In the genomic region with DNA sequence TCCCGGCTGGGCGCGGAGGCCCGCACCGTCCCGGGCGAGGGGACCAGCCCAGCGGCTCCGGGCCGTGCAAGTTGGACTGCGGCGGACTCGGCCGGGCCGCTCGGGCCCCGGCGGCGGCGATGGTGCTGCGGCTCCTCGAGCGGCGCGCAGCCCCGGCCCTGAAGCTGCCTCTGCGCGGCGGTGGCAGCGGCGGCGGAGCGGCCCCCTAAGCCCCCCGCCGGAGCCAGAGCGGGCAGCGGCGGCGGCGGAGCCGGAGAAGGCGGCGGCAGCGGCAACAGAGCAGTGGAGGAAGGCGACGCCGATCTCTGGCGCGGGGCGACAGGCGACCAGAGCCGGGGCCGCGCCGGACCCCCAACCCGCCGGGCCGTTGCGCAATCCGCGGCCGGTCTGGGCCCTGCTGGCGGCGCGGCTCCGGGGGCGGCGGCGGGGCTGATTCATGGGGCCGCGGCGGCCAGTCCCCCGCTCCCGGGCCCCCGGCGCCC, we compare ENCODE assay signal across 8 mouse cellular contexts.
A peak's percentile ranks its signal among the peaks of the same experiment; 100 is the strongest.
DNase-seq lines count a peak whose midpoint lies in the region; ATAC-seq lines count a peak whose summit lies in the region.

No protein-coding gene starts in this region.

- under 1% methylated on average over 30 of the region's 76 CpGs for WGBS in hindbrain, embryonic 15.5 days
- 0% methylated on average over 27 of the region's 76 CpGs for WGBS in midbrain, embryonic 12.5 days

- H3K4me3 ChIP-seq in hindbrain, embryonic 15.5 days, result peak overlapping the region; percentile 86
- H3K4me3 ChIP-seq in midbrain, embryonic 12.5 days, result peak overlapping the region; percentile 76

- peak overlapping the region; percentile 91 for H3K27ac ChIP-seq in hindbrain, embryonic 15.5 days (replicated peaks)
- peak overlapping the region; percentile 80 for H3K27ac ChIP-seq in midbrain, embryonic 12.5 days (replicated peaks)

- H3K9ac ChIP-seq in hindbrain, embryonic 15.5 days, result peak overlapping the region; percentile 91
- peak overlapping the region; percentile 92 for H3K9ac ChIP-seq in midbrain, embryonic 12.5 days (replicated peaks)

- H3K36me3 ChIP-seq in hindbrain, embryonic 15.5 days, result no peaks in the 10 kb centered on the region
- H3K36me3 ChIP-seq in midbrain, embryonic 12.5 days, result no peaks in the 10 kb centered on the region

- peak; percentile 13; the same call in 1 of the 2 replicates for ATAC-seq in hindbrain, embryonic 15.5 days (ENCODE audit: low FRiP score, low read depth)
- no peak for ATAC-seq in midbrain, embryonic 12.5 days (ENCODE audit: low FRiP score, low read depth)

- peak overlapping the region; percentile 94 for H3K4me2 ChIP-seq in hindbrain, embryonic 15.5 days
- peak overlapping the region; percentile 96 for H3K4me2 ChIP-seq in midbrain, embryonic 12.5 days (replicated peaks)

- H3K4me1 ChIP-seq in hindbrain, embryonic 15.5 days (replicated peaks), result peaks cover 47% of the 10 kb centered on the region
- H3K4me1 ChIP-seq in midbrain, embryonic 12.5 days, result peaks cover 39% of the 10 kb centered on the region

- H3K27me3 ChIP-seq in hindbrain, embryonic 15.5 days, result no peaks in the 10 kb centered on the region
- peaks cover 38% of the 10 kb centered on the region for H3K27me3 ChIP-seq in midbrain, embryonic 12.5 days

- H3K9me3 ChIP-seq in hindbrain, embryonic 15.5 days, result no peaks in the 10 kb centered on the region
- no peaks in the 10 kb centered on the region for H3K9me3 ChIP-seq in midbrain, embryonic 12.5 days

- peak; percentile 55 for DNase-seq in embryo, embryonic 10.5 days (ENCODE audit: low spot score)
- no peak for DNase-seq in embryo, embryonic 9.5 days (ENCODE audit: extremely low spot score)
- peak; percentile 35 for DNase-seq in right cerebral cortex, postnatal 4 days
- no peak for DNase-seq in right cerebral cortex, adult 2 months (ENCODE audit: low spot score in 2 of 2)
- DNase-seq in spleen, postnatal 36 days (ENCODE audit: low spot score in 2 of 2), result no peak
- no peak for DNase-seq in layer of hippocampus, adult 18-20 months (ENCODE audit: low spot score in 2 of 2)

Comparison
In these comparisons a context has a peak if more than half of its experiments do, and no peak if none do; other contexts are left out.
1. DNase-seq: peak in embryo, embryonic 10.5 days (single experiment) and right cerebral cortex, postnatal 4 days (single experiment); none in embryo, embryonic 9.5 days (single experiment), right cerebral cortex, adult 2 months (0 of 2), spleen, postnatal 36 days (0 of 2) and layer of hippocampus, adult 18-20 months (0 of 2).